Mouse (Mus musculus): ENCODE measurements around the gene Polr3k. TPM values are rescaled to one million over a fixed set of nuclear protein-coding genes. Genes with fewer than 3 reads are reported as not detected.

The Polr3k gene
- total and polyA plus RNA-seq, 2 experiments from 2014 or later: 15.3 to 25.4 TPM

DNA sequence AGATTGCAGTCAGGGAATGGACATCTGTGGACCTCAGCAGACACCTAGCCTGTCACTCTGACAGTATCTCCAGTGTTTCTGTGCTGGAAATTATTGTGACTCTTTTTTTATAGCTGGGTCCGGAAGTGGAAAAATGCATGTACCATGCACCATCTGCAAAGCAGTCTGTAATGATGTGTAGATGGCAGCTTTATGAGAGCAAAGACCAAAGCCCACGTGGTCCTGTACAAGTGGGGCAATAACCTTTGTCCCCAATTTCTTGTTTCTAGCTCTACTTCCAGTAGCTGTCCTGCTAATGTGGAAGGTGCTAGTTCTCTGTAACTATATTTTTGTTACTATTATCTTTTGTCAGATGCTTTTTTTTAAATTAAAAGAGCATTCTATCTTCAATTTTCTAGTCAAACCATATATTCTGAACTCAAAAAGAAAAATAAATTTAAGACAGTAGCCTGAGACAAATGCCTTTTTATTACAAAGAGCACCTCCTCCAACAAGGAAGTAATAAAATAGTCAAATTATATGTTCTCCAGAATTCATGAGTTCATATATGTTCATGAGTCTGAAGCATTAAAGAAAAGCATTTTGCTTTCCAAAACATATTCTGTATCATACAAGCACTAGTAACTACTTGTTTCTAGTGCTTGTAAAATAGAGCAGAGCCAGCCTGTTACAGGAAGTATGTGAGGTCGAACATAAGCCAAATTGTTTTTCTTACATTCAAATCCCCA is 19.0 kb downstream of the Polr3k start:
- TF ChIP-seq CTCF (IDR thresholded peaks at IDR 0.05; ENCODE audit: low read depth): no peak
- TF ChIP-seq EP300 (IDR thresholded peaks at IDR 0.05; ENCODE audit: low read depth): no peak

DNA sequence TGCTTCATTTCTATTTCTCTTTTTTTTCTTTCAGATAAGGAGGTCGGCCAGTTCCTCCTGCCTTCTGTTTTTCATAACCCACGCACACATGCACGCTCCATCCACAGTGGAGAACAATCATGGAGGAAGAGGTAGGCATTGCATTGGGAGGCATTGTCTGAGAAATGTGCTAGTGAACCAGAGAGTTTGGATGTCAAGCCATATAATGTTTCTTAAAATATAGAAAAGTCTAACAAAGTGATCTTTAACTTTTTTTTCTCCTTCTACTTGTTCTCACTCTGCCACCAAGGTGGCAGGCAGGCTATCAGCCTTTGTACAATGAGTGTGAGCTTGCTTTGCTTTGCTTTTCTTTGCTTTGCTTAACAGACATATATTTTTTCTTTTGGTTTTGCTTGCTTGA is 53.7 kb downstream of the Polr3k start:
- Histone ChIP-seq H3K4me3 (ENCODE audit: low read depth, low read length) (no peak overlapping the region), H3K27me3 (ENCODE audit: control insufficient read depth, insufficient read depth, low read length) (no peaks in the 10 kb centered on the region), H3K9ac (replicated peaks; ENCODE audit: low read depth, low read length) (no peak overlapping the region), H3K36me3 (replicated peaks; ENCODE audit: control insufficient read depth, insufficient read depth, low read length) (no peaks in the 10 kb centered on the region), H3K27ac (ENCODE audit: low read depth) (no peak overlapping the region), H3K9me3 (replicated peaks; ENCODE audit: control insufficient read depth, low read length) (no peaks in the 10 kb centered on the region), H3K4me2 (ENCODE audit: low read depth, low read length) (no peak overlapping the region), H3K4me1 (ENCODE audit: control insufficient read depth, insufficient read depth) (no peaks in the 10 kb centered on the region)
- no peak for TF ChIP-seq EP300 (IDR thresholded peaks at IDR 0.05; ENCODE audit: low read depth)
- no peak for TF ChIP-seq CTCF (IDR thresholded peaks at IDR 0.05; ENCODE audit: low read depth)
- DNase-seq (ENCODE audit: low spot score) (peak; percentile 37), ATAC-seq (ENCODE audit: insufficient read depth, low read depth) (no peak)
- WGBS: 45% methylated on average over 3 of the region's 3 CpGs

More for the DNA sequence above, 19.0 kb downstream of the Polr3k start:
- Histone ChIP-seq H3K4me3 (ENCODE audit: low read depth, low read length) (no peak overlapping the region), H3K27me3 (ENCODE audit: control insufficient read depth, insufficient read depth, low read length) (no peaks in the 10 kb centered on the region), H3K9me3 (replicated peaks; ENCODE audit: control insufficient read depth, low read length) (no peaks in the 10 kb centered on the region), H3K27ac (ENCODE audit: low read depth) (no peak overlapping the region), H3K36me3 (replicated peaks; ENCODE audit: control insufficient read depth, insufficient read depth, low read length) (no peaks in the 10 kb centered on the region), H3K4me2 (ENCODE audit: low read depth, low read length) (no peak overlapping the region), H3K9ac (replicated peaks; ENCODE audit: low read depth, low read length) (no peak overlapping the region), H3K4me1 (ENCODE audit: control insufficient read depth, insufficient read depth) (no peaks in the 10 kb centered on the region)
- DNase-seq (ENCODE audit: low spot score) (no peak), ATAC-seq (ENCODE audit: insufficient read depth, low read depth) (no peak)
- 76% methylated on average over 3 of the region's 3 CpGs for WGBS

DNA sequence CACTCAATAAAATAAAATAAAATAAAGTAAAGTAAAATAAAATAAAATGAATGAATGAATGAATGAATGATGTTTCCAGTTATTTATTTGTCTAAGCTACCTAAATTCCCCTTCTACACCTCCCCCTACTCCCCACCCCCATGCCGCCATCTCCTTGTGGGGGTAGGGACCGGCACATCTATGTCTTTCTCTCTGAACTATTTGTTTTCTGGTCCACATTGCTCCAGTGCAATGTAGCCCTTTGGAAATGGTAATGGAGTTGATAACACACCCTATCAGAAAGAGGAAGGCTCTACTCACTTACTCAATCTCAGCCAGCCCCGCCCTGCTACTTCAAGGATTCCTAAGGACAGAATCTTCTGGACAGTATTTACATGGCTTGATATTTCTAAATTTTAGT is 54.4 kb downstream of the Polr3k start:
- DNase-seq (ENCODE audit: low spot score) (peak; percentile 35), ATAC-seq (ENCODE audit: insufficient read depth, low read depth) (peak; percentile 88; the same call in 1 of the 2 replicates)
- 49% methylated on average over 3 of the region's 3 CpGs for WGBS
- Histone ChIP-seq H3K4me3 (ENCODE audit: low read depth, low read length) (no peak overlapping the region), H3K9me3 (replicated peaks; ENCODE audit: control insufficient read depth, low read length) (no peaks in the 10 kb centered on the region), H3K4me2 (ENCODE audit: low read depth, low read length) (no peak overlapping the region), H3K4me1 (ENCODE audit: control insufficient read depth, insufficient read depth) (no peaks in the 10 kb centered on the region), H3K36me3 (replicated peaks; ENCODE audit: control insufficient read depth, insufficient read depth, low read length) (no peaks in the 10 kb centered on the region), H3K27me3 (ENCODE audit: control insufficient read depth, insufficient read depth, low read length) (no peaks in the 10 kb centered on the region), H3K9ac (replicated peaks; ENCODE audit: low read depth, low read length) (no peak overlapping the region), H3K27ac (ENCODE audit: low read depth) (no peak overlapping the region)
- TF ChIP-seq EP300 (IDR thresholded peaks at IDR 0.05; ENCODE audit: low read depth) (no peak), CTCF (IDR thresholded peaks at IDR 0.05; ENCODE audit: low read depth) (no peak)

Other genes starting within 250 kb of the Polr3k start
- gene Gm29797, start 207.3 kb upstream of the Polr3k start, total RNA-seq (2014; rRNA removed; ENCODE audit: low replicate concordance): not detected in 2 replicates
- not detected in 2 replicates for gene Gm29797, start 207.3 kb upstream of the Polr3k start, polyA plus RNA-seq (2015; fragmentation: Nextera tagmentation; extraction: Ambion mirVana)
- gene Sox18, start 192.7 kb upstream of the Polr3k start, total RNA-seq (2014; rRNA removed; ENCODE audit: low replicate concordance): 31.8 and 69.4 TPM in 2 replicates
- gene Sox18, start 192.7 kb upstream of the Polr3k start, polyA plus RNA-seq (2015; fragmentation: Nextera tagmentation; extraction: Ambion mirVana): 53.1 and 54.5 TPM in 2 replicates
- gene Tcea2, start 184.0 kb upstream of the Polr3k start, total RNA-seq (2014; rRNA removed; ENCODE audit: low replicate concordance): 19.6 and 21.9 TPM in 2 replicates
- gene Tcea2, start 184.0 kb upstream of the Polr3k start, polyA plus RNA-seq (2015; fragmentation: Nextera tagmentation; extraction: Ambion mirVana): 15.2 and 16.2 TPM in 2 replicates
- gene Rgs19, start 170.4 kb upstream of the Polr3k start, total RNA-seq (2014; rRNA removed; ENCODE audit: low replicate concordance): 12.4 and 72.1 TPM in 2 replicates
- 13.2 and 16.4 TPM in 2 replicates for gene Rgs19, start 170.4 kb upstream of the Polr3k start, polyA plus RNA-seq (2015; fragmentation: Nextera tagmentation; extraction: Ambion mirVana)
- not detected in 2 replicates for gene Lkaaear1, start 165.9 kb upstream of the Polr3k start, total RNA-seq (2014; rRNA removed; ENCODE audit: low replicate concordance)
- not detected in 2 replicates for gene Lkaaear1, start 165.9 kb upstream of the Polr3k start, polyA plus RNA-seq (2015; fragmentation: Nextera tagmentation; extraction: Ambion mirVana)
- 0.77 and 8.1 TPM in 2 replicates for gene Oprl1, start 149.3 kb upstream of the Polr3k start, total RNA-seq (2014; rRNA removed; ENCODE audit: low replicate concordance)
- 0.19 and 0.36 TPM in 2 replicates for gene Oprl1, start 149.3 kb upstream of the Polr3k start, polyA plus RNA-seq (2015; fragmentation: Nextera tagmentation; extraction: Ambion mirVana)
- gene Myt1, start 101.0 kb upstream of the Polr3k start, total RNA-seq (2014; rRNA removed; ENCODE audit: low replicate concordance): not detected in 2 replicates
- gene Myt1, start 101.0 kb upstream of the Polr3k start, polyA plus RNA-seq (2015; fragmentation: Nextera tagmentation; extraction: Ambion mirVana): not detected in 2 replicates
- gene Pcmtd2, start 26.5 kb upstream of the Polr3k start, total RNA-seq (2014; rRNA removed; ENCODE audit: low replicate concordance): 18.3 and 40.2 TPM in 2 replicates
- gene Pcmtd2, start 26.5 kb upstream of the Polr3k start, polyA plus RNA-seq (2015; fragmentation: Nextera tagmentation; extraction: Ambion mirVana): 28.9 and 34.7 TPM in 2 replicates
- not detected in 2 replicates for gene Gm14496, start 126.8 kb downstream of the Polr3k start, total RNA-seq (2014; rRNA removed; ENCODE audit: low replicate concordance)
- gene Gm14496, start 126.8 kb downstream of the Polr3k start, polyA plus RNA-seq (2015; fragmentation: Nextera tagmentation; extraction: Ambion mirVana): not detected in 2 replicates

Data from heart, postnatal 0 days (tissue).